Mouse (Mus musculus) cortical plate, adult 2 months (tissue): ENCODE results near the gene Entr1.

ENCODE experiments used
- CTCF ChIP-seq: fragments of 200-500 bp; IDR thresholded peaks from 2 replicates; pipeline ENCODE4 v1.5.1; 2011; ENCODE audit warnings: mild to moderate bottlenecking, control low read depth, low read length; ENCODE audit not compliant: insufficient read depth; ENCODE audit errors: extremely low read depth
- POLR2A ChIP-seq: fragments of 200-500 bp; IDR thresholded peaks from 2 replicates; pipeline ENCODE4 v1.6.1; 2011; ENCODE audit warnings: mild to moderate bottlenecking, low read length, control low read depth; ENCODE audit not compliant: insufficient read depth; ENCODE audit errors: extremely low read depth

DNA sequence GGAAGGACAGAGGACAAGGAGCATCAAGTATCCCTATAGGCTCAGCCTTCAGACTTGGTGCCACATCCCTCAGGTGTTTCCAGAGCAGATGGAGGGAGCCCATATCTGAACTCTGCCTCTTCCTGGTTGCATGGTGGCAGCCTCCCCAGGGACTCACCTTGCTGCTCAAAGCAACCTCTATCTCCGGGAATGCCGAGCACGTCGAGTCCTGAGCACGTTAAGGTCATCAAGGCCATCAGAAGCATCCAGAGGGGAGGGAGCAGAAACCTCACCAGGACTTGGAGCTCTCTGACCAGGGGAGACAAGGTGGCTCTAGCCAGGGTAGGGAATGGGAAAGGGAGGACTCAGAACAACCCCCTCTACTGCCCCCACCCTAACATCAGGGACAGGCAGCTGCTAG, 25.6 kb downstream of the Entr1 start:
- TF ChIP-seq POLR2A (no peak), CTCF (no peak)
